14 mouse cellular contexts compared by ENCODE assay signal in the genomic region with DNA sequence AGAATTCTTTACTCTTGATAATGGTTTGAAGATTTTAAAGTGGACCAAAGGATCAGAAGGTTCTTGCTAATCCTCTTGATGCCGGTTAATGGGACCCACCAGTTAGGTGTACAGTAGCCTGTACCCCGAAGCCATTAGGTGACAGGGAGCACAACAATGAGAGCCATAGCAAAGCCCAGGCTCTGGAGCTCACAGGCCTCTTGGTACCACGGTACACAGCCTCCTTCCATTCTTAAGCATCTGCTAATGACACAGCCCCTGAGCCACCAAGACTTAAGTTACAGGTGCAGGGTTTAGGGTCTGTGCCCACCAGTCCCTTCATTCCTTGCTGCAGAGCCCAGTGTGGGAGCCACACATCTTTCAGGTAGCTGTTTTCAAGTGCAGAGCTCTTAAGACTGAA. TPM values are rescaled to one million over a fixed set of nuclear protein-coding genes. Genes with fewer than 3 reads are reported as not detected.
DNase-seq lines count a peak whose midpoint lies in the region; ATAC-seq lines count a peak whose summit lies in the region.
"Had no signal": no experiment of that assay in that cellular context is flagged by ENCODE, and none has a peak within 500 bp of the region (broad histone marks: within the 10 kb centered on the region; RNA-seq: fewer than 3 reads in every experiment).

No protein-coding gene starts in this region.

- WGBS in heart, embryonic 11.5 days (ENCODE audit: insufficient replicate concordance): 87% methylated on average over 3 of the region's 3 CpGs
- 73% methylated on average over 3 of the region's 3 CpGs for WGBS in limb, embryonic 13.5 days
- 78% methylated on average over 3 of the region's 3 CpGs for WGBS in midbrain, embryonic 16.5 days

- DNase-seq in heart, adult 11 months: peak; percentile 85
- DNase-seq: embryo, embryonic 11 days; heart, postnatal 36 days; kidney, postnatal 10 days; lung, embryonic 14.5 days; thymus, adult 18-20 months had no signal

- H3K36me3 ChIP-seq in heart, embryonic 11.5 days (ENCODE audit: control insufficient read depth, insufficient read depth, low read length): no peaks in the 10 kb centered on the region
- no peaks in the 10 kb centered on the region for H3K36me3 ChIP-seq in megakaryocyte, embryonic 14.5 days (replicated peaks; ENCODE audit: low read length)
- no peaks in the 10 kb centered on the region for H3K36me3 ChIP-seq in limb, embryonic 13.5 days
- no peaks in the 10 kb centered on the region for H3K36me3 ChIP-seq in midbrain, embryonic 16.5 days (ENCODE audit: control insufficient read depth, insufficient read depth, low read length)
- H3K36me3 ChIP-seq: heart, embryonic 10.5 days had no signal

- H3K27me3 ChIP-seq in heart, embryonic 11.5 days (ENCODE audit: control insufficient read depth, insufficient read depth, low read length): no peaks in the 10 kb centered on the region
- H3K27me3 ChIP-seq in megakaryocyte, embryonic 14.5 days (replicated peaks): no peaks in the 10 kb centered on the region
- H3K27me3 ChIP-seq in limb, embryonic 13.5 days: no peaks in the 10 kb centered on the region
- no peaks in the 10 kb centered on the region for H3K27me3 ChIP-seq in midbrain, embryonic 16.5 days (ENCODE audit: control insufficient read depth, insufficient read depth, low read depth, low read length)

- H3K9ac ChIP-seq in heart, embryonic 11.5 days (ENCODE audit: low read depth, low read length): no peak overlapping the region
- H3K9ac ChIP-seq in limb, embryonic 13.5 days: no peak overlapping the region
- H3K9ac ChIP-seq in midbrain, embryonic 16.5 days (ENCODE audit: low read depth, low read length): no peak overlapping the region

- no peak overlapping the region for H3K27ac ChIP-seq in heart, embryonic 11.5 days (ENCODE audit: low read depth, low read length)
- no peak overlapping the region for H3K27ac ChIP-seq in limb, embryonic 13.5 days
- H3K27ac ChIP-seq in midbrain, embryonic 16.5 days (ENCODE audit: low read length): no peak overlapping the region

- H3K4me2 ChIP-seq in heart, embryonic 11.5 days: no peak overlapping the region; the same call in 1 of the 2 replicates
- peak overlapping the region; percentile 65 for H3K4me2 ChIP-seq in limb, embryonic 13.5 days (replicated peaks)
- 0 out of 2 replicates have a peak overlapping the region, but pooled peaks have one; percentile 78 for H3K4me2 ChIP-seq in midbrain, embryonic 16.5 days (ENCODE audit: low read length)

- peaks cover 26% of the 10 kb centered on the region for H3K4me1 ChIP-seq in heart, embryonic 11.5 days (ENCODE audit: control insufficient read depth, insufficient read depth, low read length)
- H3K4me1 ChIP-seq in megakaryocyte, embryonic 14.5 days: peaks cover 61% of the 10 kb centered on the region
- peaks cover 46% of the 10 kb centered on the region for H3K4me1 ChIP-seq in limb, embryonic 13.5 days
- H3K4me1 ChIP-seq in midbrain, embryonic 16.5 days (ENCODE audit: control insufficient read depth, insufficient read depth, low read length): peaks cover 26% of the 10 kb centered on the region

- H3K4me3 ChIP-seq in heart, embryonic 11.5 days (ENCODE audit: low read depth, low read length): no peak overlapping the region
- H3K4me3 ChIP-seq in megakaryocyte, embryonic 14.5 days (replicated peaks): peak overlapping the region; percentile 17
- H3K4me3 ChIP-seq in limb, embryonic 13.5 days: peak overlapping the region; percentile 79; the same call in 1 of the 2 replicates
- H3K4me3 ChIP-seq in midbrain, embryonic 16.5 days (ENCODE audit: low read depth, low read length): no peak overlapping the region

- no peak for ATAC-seq in heart, embryonic 11.5 days (replicated peaks; ENCODE audit: insufficient number of reproducible peaks, low FRiP score, low TSS enrichment)
- no peak for ATAC-seq in megakaryocyte, adult 5-6 weeks (ENCODE audit: poor library complexity, severe bottlenecking)
- no peak for ATAC-seq in limb, embryonic 13.5 days (ENCODE audit: low FRiP score, low read depth)
- ATAC-seq in midbrain, embryonic 16.5 days: no peak
- no peak for ATAC-seq in granulocyte monocyte progenitor cell, adult 5-6 weeks (replicated peaks; ENCODE audit: poor library complexity, severe bottlenecking)
- ATAC-seq: intestine, postnatal 0 days had no signal

- no peaks in the 10 kb centered on the region for H3K9me3 ChIP-seq in heart, embryonic 11.5 days (replicated peaks; ENCODE audit: control insufficient read depth, low read length)
- H3K9me3 ChIP-seq in megakaryocyte, embryonic 14.5 days: no peaks in the 10 kb centered on the region
- no peaks in the 10 kb centered on the region for H3K9me3 ChIP-seq in limb, embryonic 13.5 days
- no peaks in the 10 kb centered on the region for H3K9me3 ChIP-seq in midbrain, embryonic 16.5 days (replicated peaks; ENCODE audit: control insufficient read depth, low read length, poor library complexity, severe bottlenecking)
- H3K9me3 ChIP-seq: heart, embryonic 10.5 days had no signal

RNA-seq across cellular contexts. Expression of gene Taf4, which starts 1.8 kb away (rescaled TPM):
- 3.3 and 4.2 TPM in 2 replicates for polyA plus RNA-seq in heart, embryonic 11.5 days (2014; fragmentation: Nextera tagmentation; extraction: Ambion mirVana)
- 9.1 and 14.6 TPM in 2 replicates for polyA plus RNA-seq in megakaryocyte, embryonic 14.5 days (2012; ENCODE audit: insufficient read depth, low replicate concordance)
- 28.4 and 31.8 TPM in 2 replicates for total RNA-seq in megakaryocyte, adult 5-6 weeks (2015)
- total RNA-seq in megakaryocyte, adult 5-6 weeks (2017): 27.6 and 43.5 TPM in 2 replicates
- polyA plus RNA-seq in limb, embryonic 13.5 days (2015; fragmentation: Nextera tagmentation; extraction: Ambion mirVana): 2.7 and 3.3 TPM in 2 replicates
- 3.1 and 3.6 TPM in 2 replicates for polyA plus RNA-seq in midbrain, embryonic 16.5 days (2015; fragmentation: Nextera tagmentation; extraction: Ambion mirVana)
- 12.6 and 17.2 TPM in 2 replicates for total RNA-seq in granulocyte monocyte progenitor cell, adult 5-6 weeks (2014; fragmentation: Nextera tagmentation)
- total RNA-seq in granulocyte monocyte progenitor cell, adult 5-6 weeks (2017): 13.5 and 14.1 TPM in 2 replicates

RNA-seq across cellular contexts. Expression of gene Lsm14b, which starts 46.5 kb away (rescaled TPM):
- 3.9 and 4.3 TPM in 2 replicates for polyA plus RNA-seq in heart, embryonic 11.5 days (2014; fragmentation: Nextera tagmentation; extraction: Ambion mirVana)
- 17.3 and 46.0 TPM in 2 replicates for polyA plus RNA-seq in megakaryocyte, embryonic 14.5 days (2012; ENCODE audit: insufficient read depth, low replicate concordance)
- 10.6 and 10.9 TPM in 2 replicates for total RNA-seq in megakaryocyte, adult 5-6 weeks (2015)
- 28.8 and 31.0 TPM in 2 replicates for total RNA-seq in megakaryocyte, adult 5-6 weeks (2017)
- 11.2 and 11.7 TPM in 2 replicates for polyA plus RNA-seq in limb, embryonic 13.5 days (2015; fragmentation: Nextera tagmentation; extraction: Ambion mirVana)
- 21.0 and 22.4 TPM in 2 replicates for polyA plus RNA-seq in midbrain, embryonic 16.5 days (2015; fragmentation: Nextera tagmentation; extraction: Ambion mirVana)
- 11.6 and 17.2 TPM in 2 replicates for total RNA-seq in granulocyte monocyte progenitor cell, adult 5-6 weeks (2014; fragmentation: Nextera tagmentation)
- total RNA-seq in granulocyte monocyte progenitor cell, adult 5-6 weeks (2017): 20.2 and 22.3 TPM in 2 replicates

Comparison
In these comparisons a context has a peak if more than half of its experiments do, and no peak if none do; other contexts are left out.
1. H3K4me3 ChIP-seq: peak in megakaryocyte, embryonic 14.5 days (single experiment) and limb, embryonic 13.5 days (single experiment); none in heart, embryonic 11.5 days (single experiment) and midbrain, embryonic 16.5 days (single experiment).